Mouse (Mus musculus) intestine, postnatal 0 days (tissue): ENCODE results near the gene BC030867. TPM values are rescaled to one million over a fixed set of nuclear protein-coding genes. Genes with fewer than 3 reads are reported as not detected.

Experiments
- ATAC-seq: fragments of 200-750 bp; cut with Nextera tagmentation; 2 replicates; pipeline ENCODE4 v1.8.0; 2017; ENCODE audit warnings: mild to moderate bottlenecking, moderate TSS enrichment, moderate library complexity
- H3K27ac ChIP-seq: fragments of 300-500 bp; sonication (generic); 2 replicates; pipeline ENCODE4 v1.5.1; 2014; ENCODE audit warnings: mild to moderate bottlenecking, low read depth, low read length, moderate library complexity
- H3K27me3 ChIP-seq: fragments of 300-500 bp; sonication (generic); replicated peaks from 2 replicates; pipeline ENCODE4 v1.6.1; 2014; ENCODE audit warnings: low read length, mixed read lengths; ENCODE audit not compliant: control insufficient read depth, insufficient read depth
- H3K36me3 ChIP-seq: fragments of 300-500 bp; sonication (generic); 2 replicates; pipeline ENCODE4 v1.6.1; 2014; ENCODE audit warnings: mild to moderate bottlenecking, moderate library complexity; ENCODE audit not compliant: control insufficient read depth, insufficient read depth
- H3K4me1 ChIP-seq: fragments of 300-500 bp; sonication (generic); replicated peaks from 2 replicates; pipeline ENCODE4 v1.6.1; 2014; ENCODE audit warnings: antibody characterized with exemption, low read length, mixed read lengths; ENCODE audit not compliant: control insufficient read depth, insufficient read depth
- H3K4me2 ChIP-seq: fragments of 300-500 bp; sonication (generic); replicated peaks from 2 replicates; pipeline ENCODE4 v1.6.1; 2014; ENCODE audit warnings: low read depth, mild to moderate bottlenecking, moderate library complexity
- H3K4me3 ChIP-seq: fragments of 300-500 bp; sonication (generic); 2 replicates; pipeline ENCODE4 v1.5.1; 2014; ENCODE audit warnings: low read depth, low read length
- H3K9ac ChIP-seq: fragments of 300-500 bp; sonication (generic); 2 replicates; pipeline ENCODE4 v1.6.1; 2014; ENCODE audit warnings: mild to moderate bottlenecking, low read depth, low read length
- H3K9me3 ChIP-seq: fragments of 300-500 bp; sonication (generic); 2 replicates; pipeline ENCODE4 v1.6.1; 2016; ENCODE audit warnings: mixed run types; ENCODE audit not compliant: control insufficient read depth
- CTCF ChIP-seq: sonication (generic); IDR thresholded peaks from 2 replicates; pipeline ENCODE4 v1.5.1; 2016; ENCODE audit warnings: low read depth, mild to moderate bottlenecking, control low read depth, antibody characterized with exemption, moderate library complexity
- WGBS: fragments of 180-500 bp; shearing (Covaris S2); extraction: QIAGEN DNeasy Blood & Tissue Kit; methylation state at CpG from one replicate; pipeline ENCODE4 v1.1.7; 2014; 5-methylcytosine and 5-hydroxymethylcytosine counted together
- polyA plus RNA-seq: library from polyadenylated mRNA; unstranded; fragments of >200 nt; fragmentation: Nextera tagmentation; extraction: Ambion mirVana; gene quantifications from 2 replicates; pipeline ENCODE4 v1.2.1, GENCODE M21; 2015

BC030867 gene
- polyA plus RNA-seq, 1 experiment from 2014 or later: 3.4 TPM

DNA sequence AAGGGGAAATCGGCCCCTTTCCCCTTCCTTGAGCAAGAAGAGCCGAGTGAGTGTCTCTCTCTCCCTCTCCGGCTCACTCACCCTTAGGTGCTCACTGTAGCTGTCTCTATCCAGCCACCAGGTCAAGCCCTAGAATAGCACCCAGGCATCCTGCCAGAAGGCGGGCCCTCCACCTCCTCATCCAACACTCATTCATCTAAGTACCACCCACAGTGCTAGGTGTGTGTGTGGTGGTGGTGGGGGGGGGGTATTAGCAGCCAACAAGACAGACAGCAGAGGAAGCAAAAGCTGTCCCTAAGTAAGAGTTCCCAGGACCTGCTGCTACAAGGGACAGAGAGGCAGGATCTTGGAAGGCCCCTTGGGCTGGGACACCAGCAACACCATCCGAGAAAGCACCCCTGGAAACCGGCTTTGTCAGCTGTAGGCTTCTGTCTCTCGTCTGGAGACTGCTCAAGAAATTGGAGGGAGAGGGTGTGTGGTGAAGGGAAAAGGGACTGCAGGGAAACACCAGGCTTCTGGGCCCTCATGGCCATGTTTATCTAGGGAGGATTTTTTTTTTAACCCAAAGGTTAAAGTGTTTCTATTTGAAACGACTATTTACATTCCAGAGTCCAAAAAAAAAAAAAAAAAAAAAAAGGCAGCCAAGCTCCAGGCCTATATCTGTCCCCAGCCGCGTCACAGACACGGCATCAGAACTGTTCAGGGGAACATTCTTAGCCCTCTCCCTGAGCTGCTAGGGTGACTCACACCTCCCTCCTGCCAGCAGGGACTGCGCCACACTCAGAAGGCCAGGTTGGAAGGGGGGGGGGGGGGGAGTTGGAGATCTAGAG, 32.4 kb upstream of the BC030867 start:
- H3K27me3 ChIP-seq: no peaks in the 10 kb centered on the region

DNA sequence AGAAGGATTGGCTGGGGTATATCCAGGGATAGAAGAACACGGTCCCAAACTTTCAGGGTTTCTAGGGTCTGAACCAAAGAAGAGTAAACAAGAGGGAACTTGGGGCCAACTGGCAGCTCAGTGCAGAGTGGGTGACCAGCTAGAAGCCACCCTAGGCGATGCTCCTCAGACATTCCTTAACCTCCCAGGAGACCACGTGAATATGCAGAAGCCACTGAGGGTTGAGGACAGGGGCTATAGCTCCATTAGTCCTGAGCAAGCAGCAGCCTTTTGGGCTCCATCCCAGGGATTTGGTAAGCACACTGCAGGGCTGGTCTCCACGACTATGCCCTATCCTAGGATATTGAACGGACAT, 31.8 kb upstream of the BC030867 start:
- ATAC-seq: no peak
- Histone ChIP-seq H3K9ac (0 out of 2 replicates have a peak overlapping the region, but pooled peaks have one; percentile 22), H3K4me1 (peaks cover 43% of the 10 kb centered on the region), H3K27me3 (no peaks in the 10 kb centered on the region), H3K4me2 (peak overlapping the region; percentile 79), H3K4me3 (no peak overlapping the region), H3K9me3 (no peaks in the 10 kb centered on the region), H3K36me3 (peaks cover 3% of the 10 kb centered on the region; the same call in 1 of the 2 replicates), H3K27ac (peak overlapping the region; percentile 63; the same call in 1 of the 2 replicates)
- WGBS: 25% methylated on average over 5 of the region's 5 CpGs
- TF ChIP-seq CTCF: no peak

More for the DNA sequence above, 32.4 kb upstream of the BC030867 start:
- Histone ChIP-seq H3K4me3 (no peak overlapping the region), H3K4me2 (peak overlapping the region; percentile 79), H3K9ac (no peak overlapping the region), H3K9me3 (no peaks in the 10 kb centered on the region), H3K4me1 (peaks cover 43% of the 10 kb centered on the region), H3K36me3 (peaks cover 7% of the 10 kb centered on the region; the same call in 1 of the 2 replicates), H3K27ac (peak overlapping the region; percentile 63)
- ATAC-seq: peak; percentile 60
- 17% methylated on average over 12 of the region's 12 CpGs for WGBS
- 0 out of 2 replicates have a peak, but pooled peaks have one; percentile 3 for TF ChIP-seq CTCF

DNA sequence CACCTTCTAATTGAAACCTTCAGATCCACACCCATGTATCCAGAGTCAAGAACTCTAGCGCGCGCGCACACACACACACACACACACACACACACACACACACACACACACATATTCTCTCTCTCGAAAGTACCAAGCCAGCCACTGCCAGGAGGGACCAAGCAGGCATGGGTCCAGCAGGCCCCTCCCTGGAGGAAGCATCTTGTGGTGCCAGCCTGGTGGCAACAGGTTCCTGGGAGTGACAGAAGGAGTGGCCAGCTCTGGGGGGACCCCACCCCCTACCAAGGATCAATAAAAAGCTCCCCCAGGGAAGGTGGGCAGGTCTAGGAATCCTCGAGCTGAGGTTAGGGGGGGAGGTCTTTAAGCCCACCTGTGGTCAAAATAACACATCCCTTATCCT, 31.3 kb upstream of the BC030867 start:
- peak overlapping the region; percentile 75 for H3K27ac ChIP-seq
- peaks cover 43% of the 10 kb centered on the region for H3K4me1 ChIP-seq
- peak overlapping the region; percentile 42 for H3K4me3 ChIP-seq
- no peaks in the 10 kb centered on the region for H3K9me3 ChIP-seq
- no peak for TF ChIP-seq CTCF
- 38% methylated on average over 6 of the region's 6 CpGs for WGBS
- H3K27me3 ChIP-seq: no peaks in the 10 kb centered on the region
- H3K4me2 ChIP-seq: peak overlapping the region; percentile 79
- peaks cover 2% of the 10 kb centered on the region; the same call in 1 of the 2 replicates for H3K36me3 ChIP-seq
- ATAC-seq: no peak
- H3K9ac ChIP-seq: peak overlapping the region; percentile 22; the same call in 1 of the 2 replicates

DNA sequence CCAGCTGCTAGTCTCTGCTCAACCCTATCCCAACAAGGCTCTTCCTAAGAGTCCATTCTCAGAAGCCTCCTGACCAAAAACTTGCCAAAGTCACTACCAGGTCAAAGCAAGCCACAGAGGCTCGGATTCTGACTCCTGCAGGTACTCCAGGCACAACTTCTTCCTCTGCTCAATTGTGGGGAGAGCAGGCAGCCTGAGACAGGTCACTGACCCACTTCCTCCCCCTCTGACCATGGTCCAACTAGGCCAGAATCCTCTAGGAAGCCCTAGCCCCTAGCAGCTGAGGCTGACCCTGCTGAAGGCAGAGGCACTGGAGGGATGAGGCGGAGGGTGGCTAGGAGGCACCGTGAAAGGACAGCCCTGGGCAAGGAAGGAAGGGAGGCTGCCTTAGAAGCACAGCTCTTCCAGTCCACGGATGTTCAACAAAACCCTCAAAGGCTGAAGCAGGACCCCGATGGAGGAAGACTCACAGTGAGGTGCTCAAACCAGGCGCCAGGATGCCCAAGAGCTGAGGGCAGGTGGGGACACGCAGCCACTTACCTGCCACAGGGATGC, 30.7 kb upstream of the BC030867 start:
- peaks cover 2% of the 10 kb centered on the region; the same call in 1 of the 2 replicates for H3K36me3 ChIP-seq
- H3K4me1 ChIP-seq: peaks cover 43% of the 10 kb centered on the region
- peak overlapping the region; percentile 75 for H3K27ac ChIP-seq
- H3K27me3 ChIP-seq: no peaks in the 10 kb centered on the region
- ATAC-seq: no peak
- H3K4me2 ChIP-seq: peak overlapping the region; percentile 79
- WGBS: 48% methylated on average over 7 of the region's 7 CpGs
- TF ChIP-seq CTCF: no peak
- peak overlapping the region; percentile 45 for H3K9ac ChIP-seq
- H3K4me3 ChIP-seq: peak overlapping the region; percentile 42
- no peaks in the 10 kb centered on the region for H3K9me3 ChIP-seq

DNA sequence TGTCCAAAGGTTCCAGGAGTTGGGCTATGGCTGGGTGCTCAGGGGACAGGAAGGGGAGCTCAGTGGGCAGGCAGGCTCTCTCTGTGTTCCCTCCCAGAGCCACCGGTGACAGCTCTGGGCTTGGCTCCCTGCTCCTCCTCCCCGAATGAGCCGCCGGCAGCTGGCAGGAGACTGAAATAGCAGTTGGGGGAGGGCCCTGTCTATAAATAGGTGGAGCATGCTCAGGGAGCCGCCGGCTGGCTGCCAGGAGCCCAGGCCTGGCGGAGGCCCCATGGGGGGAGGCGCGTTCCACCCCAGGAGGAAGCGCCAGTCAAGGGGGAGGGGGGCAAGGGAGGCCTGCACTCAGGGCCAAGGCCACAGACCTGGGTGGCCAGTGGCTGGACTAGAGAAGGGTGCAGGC, 29.9 kb upstream of the BC030867 start:
- 0% methylated on average over 7 of the region's 10 CpGs for WGBS
- H3K4me1 ChIP-seq: peaks cover 38% of the 10 kb centered on the region

DNA sequence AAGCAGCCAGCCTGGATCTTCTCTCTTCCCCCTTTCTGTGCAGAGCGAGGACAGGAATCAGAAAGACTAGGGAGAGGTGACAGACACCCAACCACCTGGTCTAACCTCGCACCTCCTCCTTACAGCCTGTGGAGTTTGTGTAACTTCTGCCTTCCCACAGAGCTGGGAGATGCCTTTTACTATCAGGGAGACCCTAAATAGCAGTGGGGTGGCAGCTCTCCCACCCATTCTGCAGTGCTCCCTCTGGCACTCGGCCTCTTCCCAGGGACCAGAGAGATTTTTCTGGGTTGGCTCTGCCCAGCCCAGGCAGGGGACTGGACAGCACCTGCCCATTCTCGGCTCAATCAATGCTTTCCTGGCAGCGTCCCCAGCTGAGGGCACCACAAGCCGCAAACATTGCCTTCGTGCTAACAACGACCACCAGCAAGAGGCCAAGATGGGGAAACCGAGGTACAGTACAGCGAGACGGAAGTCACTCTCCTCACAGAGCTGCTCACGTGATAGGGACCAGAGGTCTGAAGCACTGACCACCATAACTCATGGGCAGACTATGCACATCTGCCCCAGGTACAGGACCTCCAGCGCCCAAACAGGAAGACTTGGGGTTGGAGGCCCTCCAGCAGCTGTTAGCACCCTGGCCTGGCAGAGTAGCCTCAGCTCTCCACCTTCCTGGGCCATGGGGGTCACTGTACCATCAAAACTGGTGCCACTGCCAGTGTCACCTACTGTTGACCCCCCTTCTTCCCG, 29.3 kb upstream of the BC030867 start:
- Histone ChIP-seq H3K4me1 (peaks cover 36% of the 10 kb centered on the region), H3K4me3 (peak overlapping the region; percentile 42; the same call in 1 of the 2 replicates), H3K9ac (0 out of 2 replicates have a peak overlapping the region, but pooled peaks have one; percentile 45), H3K4me2 (peak overlapping the region; percentile 79), H3K27me3 (no peaks in the 10 kb centered on the region), H3K9me3 (no peaks in the 10 kb centered on the region), H3K27ac (peak overlapping the region; percentile 75), H3K36me3 (peaks cover 2% of the 10 kb centered on the region; the same call in 1 of the 2 replicates)
- WGBS: 50% methylated on average over 14 of the region's 14 CpGs
- ATAC-seq: no peak
- no peak for TF ChIP-seq CTCF

More for the DNA sequence above, 29.9 kb upstream of the BC030867 start:
- Histone ChIP-seq H3K27me3 (no peaks in the 10 kb centered on the region), H3K9ac (peak overlapping the region; percentile 45), H3K4me2 (peak overlapping the region; percentile 79), H3K9me3 (no peaks in the 10 kb centered on the region), H3K27ac (peak overlapping the region; percentile 75), H3K36me3 (peaks cover 2% of the 10 kb centered on the region; the same call in 1 of the 2 replicates), H3K4me3 (peak overlapping the region; percentile 42)
- ATAC-seq: peak; percentile 83
- peak; percentile 33; the same call in 1 of the 2 replicates for TF ChIP-seq CTCF
